Mouse (Mus musculus) WW6 (cell line): ENCODE results near the gene Phlpp2.

Experiments
- DNase-seq: peaks from one replicate; pipeline ENCODE4 v3.0.0-alpha.2; 2013; ENCODE audit warnings: low read depth, low spot score

Phlpp2 gene

GRCm38 (mm10) chr8:109961693-109962367 lies 93.5 kb downstream of the Phlpp2 start, which contains the start of gene Marveld3:
Gene Marveld3, minus strand, starts transcription at chr8:109962203.
- peak; percentile 66 for DNase-seq

- DNase-seq: no peak
These were observed 94.6 kb downstream of the Phlpp2 start for GRCm38 (mm10) chr8:109962896-109963295.

GRCm38 (mm10) chr8:109963421-109963820 lies 95.1 kb downstream of the Phlpp2 start:
- DNase-seq: no peak

- no peak for DNase-seq
These were observed 95.8 kb downstream of the Phlpp2 start for GRCm38 (mm10) chr8:109964106-109964505.

- DNase-seq: no peak
These were observed 100.5 kb downstream of the Phlpp2 start for GRCm38 (mm10) chr8:109968837-109969236.

GRCm38 (mm10) chr8:109970323-109970722 lies 102.0 kb downstream of the Phlpp2 start:
- no peak for DNase-seq

GRCm38 (mm10) chr8:109972901-109973300 lies 104.6 kb downstream of the Phlpp2 start:
- DNase-seq: no peak

GRCm38 (mm10) chr8:109979339-109979738 lies 111.0 kb downstream of the Phlpp2 start:
- DNase-seq: no peak

GRCm38 (mm10) chr8:109982386-109983105 lies 114.2 kb downstream of the Phlpp2 start:
- no peak for DNase-seq

- no peak for DNase-seq
These were observed 115.6 kb downstream of the Phlpp2 start for GRCm38 (mm10) chr8:109983944-109984343.

- DNase-seq: no peak
These were observed 118.0 kb downstream of the Phlpp2 start for GRCm38 (mm10) chr8:109986384-109986783.

GRCm38 (mm10) chr8:109987776-109988175 lies 119.4 kb downstream of the Phlpp2 start:
- no peak for DNase-seq

- DNase-seq: no peak
These were observed 120.8 kb downstream of the Phlpp2 start for GRCm38 (mm10) chr8:109989151-109989550.

- DNase-seq: no peak
These were observed 121.9 kb downstream of the Phlpp2 start, which contains the start of gene Tat for GRCm38 (mm10) chr8:109990224-109990623. Gene Tat, plus strand, starts transcription at chr8:109990437.

GRCm38 (mm10) chr8:109992166-109992565 lies 123.8 kb downstream of the Phlpp2 start:
- DNase-seq: no peak

GRCm38 (mm10) chr8:109992951-109993350 lies 124.6 kb downstream of the Phlpp2 start:
- DNase-seq: no peak
